Mouse (Mus musculus): ENCODE measurements around the gene Cd2ap. TPM values are rescaled to one million over a fixed set of nuclear protein-coding genes. Genes with fewer than 3 reads are reported as not detected.
A peak's percentile ranks its signal among the peaks of the same experiment; 100 is the strongest.

The Cd2ap gene
- polyA plus RNA-seq, 1 experiment = 158 TPM

- Histone ChIP-seq H3K4me1 (ENCODE audit: control insufficient read depth, insufficient read depth, low read length) (no peaks in the 10 kb centered on the region), H3K27ac (ENCODE audit: insufficient read depth, low read length) (no peak overlapping the region), H3K9me3 (replicated peaks; ENCODE audit: control insufficient read depth, insufficient read depth, low read length, poor library complexity, severe bottlenecking) (no peaks in the 10 kb centered on the region), H3K4me3 (ENCODE audit: low read depth, low read length) (no peak overlapping the region), H3K27me3 (ENCODE audit: control insufficient read depth, insufficient read depth, low read length, poor library complexity, severe bottlenecking) (no peaks in the 10 kb centered on the region), H3K9ac (ENCODE audit: low read depth, poor library complexity, severe bottlenecking) (no peak overlapping the region), H3K36me3 (ENCODE audit: control insufficient read depth, insufficient read depth, low read length, poor library complexity, severe bottlenecking) (peaks cover 2% of the 10 kb centered on the region; the same call in 1 of the 2 replicates)
- TF ChIP-seq EP300 (IDR thresholded peaks at IDR 0.05; ENCODE audit: insufficient read depth, low read depth, low read length) (no peak), POLR2A (IDR thresholded peaks at IDR 0.05; ENCODE audit: insufficient read depth, low read length) (no peak), CTCF (IDR thresholded peaks at IDR 0.05; ENCODE audit: low read depth, low read length) (no peak)
Measured at GRCm38 (mm10) chr17:42790787-42791186, 85.7 kb downstream of the Cd2ap start.

- Histone ChIP-seq H3K36me3 (ENCODE audit: control insufficient read depth, insufficient read depth, low read length, poor library complexity, severe bottlenecking) (peaks cover 2% of the 10 kb centered on the region; the same call in 1 of the 2 replicates), H3K27me3 (ENCODE audit: control insufficient read depth, insufficient read depth, low read length, poor library complexity, severe bottlenecking) (no peaks in the 10 kb centered on the region), H3K4me3 (ENCODE audit: low read depth, low read length) (no peak overlapping the region), H3K27ac (ENCODE audit: insufficient read depth, low read length) (no peak overlapping the region), H3K9me3 (replicated peaks; ENCODE audit: control insufficient read depth, insufficient read depth, low read length, poor library complexity, severe bottlenecking) (no peaks in the 10 kb centered on the region), H3K9ac (ENCODE audit: low read depth, poor library complexity, severe bottlenecking) (no peak overlapping the region), H3K4me1 (ENCODE audit: control insufficient read depth, insufficient read depth, low read length) (no peaks in the 10 kb centered on the region)
- no peak for TF ChIP-seq CTCF (IDR thresholded peaks at IDR 0.05; ENCODE audit: low read depth, low read length)
- no peak for TF ChIP-seq EP300 (IDR thresholded peaks at IDR 0.05; ENCODE audit: insufficient read depth, low read depth, low read length)
- no peak for TF ChIP-seq POLR2A (IDR thresholded peaks at IDR 0.05; ENCODE audit: insufficient read depth, low read length)
Measured at GRCm38 (mm10) chr17:42789723-42790122, 86.7 kb downstream of the Cd2ap start.

- Histone ChIP-seq H3K9me3 (replicated peaks; ENCODE audit: control insufficient read depth, insufficient read depth, low read length, poor library complexity, severe bottlenecking) (no peaks in the 10 kb centered on the region), H3K4me3 (ENCODE audit: low read depth, low read length) (no peak overlapping the region), H3K27me3 (ENCODE audit: control insufficient read depth, insufficient read depth, low read length, poor library complexity, severe bottlenecking) (no peaks in the 10 kb centered on the region), H3K4me1 (ENCODE audit: control insufficient read depth, insufficient read depth, low read length) (no peaks in the 10 kb centered on the region), H3K36me3 (ENCODE audit: control insufficient read depth, insufficient read depth, low read length, poor library complexity, severe bottlenecking) (peaks cover under 1% of the 10 kb centered on the region; the same call in 1 of the 2 replicates), H3K27ac (ENCODE audit: insufficient read depth, low read length) (no peak overlapping the region), H3K9ac (ENCODE audit: low read depth, poor library complexity, severe bottlenecking) (no peak overlapping the region)
- TF ChIP-seq EP300 (IDR thresholded peaks at IDR 0.05; ENCODE audit: insufficient read depth, low read depth, low read length) (no peak), POLR2A (IDR thresholded peaks at IDR 0.05; ENCODE audit: insufficient read depth, low read length) (no peak), CTCF (IDR thresholded peaks at IDR 0.05; ENCODE audit: low read depth, low read length) (no peak)
Measured at GRCm38 (mm10) chr17:42788686-42789453, 87.6 kb downstream of the Cd2ap start.

GRCm38 (mm10) chr17:42782156-42782757 lies 94.2 kb downstream of the Cd2ap start:
- no peak overlapping the region for H3K9ac ChIP-seq (ENCODE audit: low read depth, poor library complexity, severe bottlenecking)
- no peaks in the 10 kb centered on the region for H3K4me1 ChIP-seq (ENCODE audit: control insufficient read depth, insufficient read depth, low read length)
- no peak overlapping the region for H3K27ac ChIP-seq (ENCODE audit: insufficient read depth, low read length)
- H3K9me3 ChIP-seq (replicated peaks; ENCODE audit: control insufficient read depth, insufficient read depth, low read length, poor library complexity, severe bottlenecking) = no peaks in the 10 kb centered on the region
- H3K4me3 ChIP-seq (ENCODE audit: low read depth, low read length) = no peak overlapping the region
- H3K27me3 ChIP-seq (ENCODE audit: control insufficient read depth, insufficient read depth, low read length, poor library complexity, severe bottlenecking) = no peaks in the 10 kb centered on the region
- TF ChIP-seq EP300 (IDR thresholded peaks at IDR 0.05; ENCODE audit: insufficient read depth, low read depth, low read length) (no peak), CTCF (IDR thresholded peaks at IDR 0.05; ENCODE audit: low read depth, low read length) (peak; percentile 45), POLR2A (IDR thresholded peaks at IDR 0.05; ENCODE audit: insufficient read depth, low read length) (no peak)
- no peaks in the 10 kb centered on the region for H3K36me3 ChIP-seq (ENCODE audit: control insufficient read depth, insufficient read depth, low read length, poor library complexity, severe bottlenecking)

- no peak for TF ChIP-seq POLR2A (IDR thresholded peaks at IDR 0.05; ENCODE audit: insufficient read depth, low read length)
- no peak for TF ChIP-seq CTCF (IDR thresholded peaks at IDR 0.05; ENCODE audit: low read depth, low read length)
- TF ChIP-seq EP300 (IDR thresholded peaks at IDR 0.05; ENCODE audit: insufficient read depth, low read depth, low read length) = no peak
- no peaks in the 10 kb centered on the region for H3K4me1 ChIP-seq (ENCODE audit: control insufficient read depth, insufficient read depth, low read length)
Measured at GRCm38 (mm10) chr17:42753791-42754190, 122.7 kb downstream of the Cd2ap start.

GRCm38 (mm10) chr17:42752173-42752572 lies 124.3 kb downstream of the Cd2ap start:
- Histone ChIP-seq H3K27me3 (ENCODE audit: control insufficient read depth, insufficient read depth, low read length, poor library complexity, severe bottlenecking) (no peaks in the 10 kb centered on the region), H3K9me3 (replicated peaks; ENCODE audit: control insufficient read depth, insufficient read depth, low read length, poor library complexity, severe bottlenecking) (peaks cover 7% of the 10 kb centered on the region; the same call in 1 of the 2 replicates), H3K36me3 (ENCODE audit: control insufficient read depth, insufficient read depth, low read length, poor library complexity, severe bottlenecking) (no peaks in the 10 kb centered on the region), H3K4me1 (ENCODE audit: control insufficient read depth, insufficient read depth, low read length) (no peaks in the 10 kb centered on the region), H3K9ac (ENCODE audit: low read depth, poor library complexity, severe bottlenecking) (no peak overlapping the region), H3K4me3 (ENCODE audit: low read depth, low read length) (no peak overlapping the region), H3K27ac (ENCODE audit: insufficient read depth, low read length) (no peak overlapping the region)
- TF ChIP-seq EP300 (IDR thresholded peaks at IDR 0.05; ENCODE audit: insufficient read depth, low read depth, low read length) = no peak
- TF ChIP-seq CTCF (IDR thresholded peaks at IDR 0.05; ENCODE audit: low read depth, low read length) = no peak
- no peak for TF ChIP-seq POLR2A (IDR thresholded peaks at IDR 0.05; ENCODE audit: insufficient read depth, low read length)

More at GRCm38 (mm10) chr17:42753791-42754190, 122.7 kb downstream of the Cd2ap start:
- H3K27me3 ChIP-seq (ENCODE audit: control insufficient read depth, insufficient read depth, low read length, poor library complexity, severe bottlenecking) = no peaks in the 10 kb centered on the region
- H3K9me3 ChIP-seq (replicated peaks; ENCODE audit: control insufficient read depth, insufficient read depth, low read length, poor library complexity, severe bottlenecking) = peaks cover 7% of the 10 kb centered on the region; the same call in 1 of the 2 replicates
- no peak overlapping the region for H3K9ac ChIP-seq (ENCODE audit: low read depth, poor library complexity, severe bottlenecking)
- no peaks in the 10 kb centered on the region for H3K36me3 ChIP-seq (ENCODE audit: control insufficient read depth, insufficient read depth, low read length, poor library complexity, severe bottlenecking)
- H3K4me3 ChIP-seq (ENCODE audit: low read depth, low read length) = no peak overlapping the region
- no peak overlapping the region for H3K27ac ChIP-seq (ENCODE audit: insufficient read depth, low read length)

All from ES-Bruce4 (cell line).